Mouse (Mus musculus): Measurements from ENCODE around the gene Cars. TPM values are rescaled to one million over a fixed set of nuclear protein-coding genes. Genes with fewer than 3 reads are reported as not detected.
"Not testable (repeated sequence)": the region's sequence is repeated elsewhere in the genome, so short reads cannot be mapped to it uniquely, and the experiment has no call there.

Cars gene
- polyA plus RNA-seq, 1 experiment, result 15.3 TPM

GRCm38 (mm10) chr7:143549588-143550220 lies 50.2 kb downstream of the Cars start:
- Histone ChIP-seq H3K4me3 (ENCODE audit: insufficient read depth, low read depth, low read length) (peak overlapping the region; percentile 75), H3K27ac (replicated peaks; ENCODE audit: low read depth, low read length) (peak overlapping the region; percentile 94), H3K4me1 (ENCODE audit: control insufficient read depth, insufficient read depth, insufficient read length, low read length) (no peaks in the 10 kb centered on the region; the same call in 1 of the 2 replicates)

- Histone ChIP-seq H3K4me1 (ENCODE audit: control insufficient read depth, insufficient read depth, insufficient read length, low read length) (no peaks in the 10 kb centered on the region; the same call in 1 of the 2 replicates), H3K4me3 (ENCODE audit: insufficient read depth, low read depth, low read length) (peak within 1 kb of the TSS; percentile 88), H3K27ac (replicated peaks; ENCODE audit: low read depth, low read length) (peak within 1 kb of the TSS; percentile 94)
Observed at GRCm38 (mm10) chr7:143548976-143549457, 50.9 kb downstream of the Cars start, which contains the start of gene Nap1l4. TSS of gene Nap1l4 (minus strand) at chr7:143549106.

GRCm38 (mm10) chr7:143548231-143548961 lies 51.5 kb downstream of the Cars start:
- peaks cover 3% of the 10 kb centered on the region; the same call in 1 of the 2 replicates for H3K4me1 ChIP-seq (ENCODE audit: control insufficient read depth, insufficient read depth, insufficient read length, low read length)
- H3K27ac ChIP-seq (replicated peaks; ENCODE audit: low read depth, low read length), result peak overlapping the region; percentile 92
- H3K4me3 ChIP-seq (ENCODE audit: insufficient read depth, low read depth, low read length), result peak overlapping the region; percentile 88

- Histone ChIP-seq H3K27ac (replicated peaks; ENCODE audit: low read depth, low read length) (no peak overlapping the region), H3K4me3 (ENCODE audit: insufficient read depth, low read depth, low read length) (no peak overlapping the region), H3K4me1 (ENCODE audit: control insufficient read depth, insufficient read depth, insufficient read length, low read length) (peaks cover 6% of the 10 kb centered on the region; the same call in 1 of the 2 replicates)
Observed at GRCm38 (mm10) chr7:143546554-143546953, 53.3 kb downstream of the Cars start.

- Histone ChIP-seq H3K27ac (replicated peaks; ENCODE audit: low read depth, low read length) (no peak overlapping the region), H3K4me3 (ENCODE audit: insufficient read depth, low read depth, low read length) (no peak overlapping the region), H3K4me1 (ENCODE audit: control insufficient read depth, insufficient read depth, insufficient read length, low read length) (peaks cover 6% of the 10 kb centered on the region; the same call in 1 of the 2 replicates)
Observed at GRCm38 (mm10) chr7:143544368-143544767, 55.5 kb downstream of the Cars start.

GRCm38 (mm10) chr7:143538671-143539070 lies 61.2 kb downstream of the Cars start:
- Histone ChIP-seq H3K27ac (replicated peaks; ENCODE audit: low read depth, low read length) (no peak overlapping the region), H3K4me1 (ENCODE audit: control insufficient read depth, insufficient read depth, insufficient read length, low read length) (peaks cover 12% of the 10 kb centered on the region; the same call in 1 of the 2 replicates), H3K4me3 (ENCODE audit: insufficient read depth, low read depth, low read length) (no peak overlapping the region)

GRCm38 (mm10) chr7:143538229-143538628 lies 61.7 kb downstream of the Cars start:
- H3K4me3 ChIP-seq (ENCODE audit: insufficient read depth, low read depth, low read length), result not testable (repeated sequence)
- Histone ChIP-seq H3K4me1 (ENCODE audit: control insufficient read depth, insufficient read depth, insufficient read length, low read length) (peaks cover 12% of the 10 kb centered on the region; the same call in 1 of the 2 replicates), H3K27ac (replicated peaks; ENCODE audit: low read depth, low read length) (peak overlapping the region; percentile 39; the same call in 1 of the 2 replicates)

- Histone ChIP-seq H3K4me3 (ENCODE audit: insufficient read depth, low read depth, low read length) (no peak overlapping the region), H3K27ac (replicated peaks; ENCODE audit: low read depth, low read length) (peak overlapping the region; percentile 72), H3K4me1 (ENCODE audit: control insufficient read depth, insufficient read depth, insufficient read length, low read length) (peaks cover 9% of the 10 kb centered on the region; the same call in 1 of the 2 replicates)
Observed at GRCm38 (mm10) chr7:143536251-143536650, 63.6 kb downstream of the Cars start.

GRCm38 (mm10) chr7:143533284-143533683 lies 66.6 kb downstream of the Cars start:
- Histone ChIP-seq H3K4me3 (ENCODE audit: insufficient read depth, low read depth, low read length) (no peak overlapping the region), H3K27ac (replicated peaks; ENCODE audit: low read depth, low read length) (no peak overlapping the region), H3K4me1 (ENCODE audit: control insufficient read depth, insufficient read depth, insufficient read length, low read length) (peaks cover 9% of the 10 kb centered on the region; the same call in 1 of the 2 replicates)

- Histone ChIP-seq H3K4me1 (ENCODE audit: control insufficient read depth, insufficient read depth, insufficient read length, low read length) (peaks cover 7% of the 10 kb centered on the region; the same call in 1 of the 2 replicates), H3K4me3 (ENCODE audit: insufficient read depth, low read depth, low read length) (no peak overlapping the region), H3K27ac (replicated peaks; ENCODE audit: low read depth, low read length) (no peak overlapping the region)
Observed at GRCm38 (mm10) chr7:143532410-143532809, 67.5 kb downstream of the Cars start.

- Histone ChIP-seq H3K4me1 (ENCODE audit: control insufficient read depth, insufficient read depth, insufficient read length, low read length) (no peaks in the 10 kb centered on the region), H3K27ac (replicated peaks; ENCODE audit: low read depth, low read length) (no peak overlapping the region), H3K4me3 (ENCODE audit: insufficient read depth, low read depth, low read length) (no peak overlapping the region)
Observed at GRCm38 (mm10) chr7:143519333-143519732, 80.6 kb downstream of the Cars start.

GRCm38 (mm10) chr7:143514416-143514768 lies 85.5 kb downstream of the Cars start:
- H3K4me3 ChIP-seq (ENCODE audit: insufficient read depth, low read depth, low read length), result no peak overlapping the region
- no peak overlapping the region for H3K27ac ChIP-seq (replicated peaks; ENCODE audit: low read depth, low read length)
- no peaks in the 10 kb centered on the region for H3K4me1 ChIP-seq (ENCODE audit: control insufficient read depth, insufficient read depth, insufficient read length, low read length)

- H3K27ac ChIP-seq (replicated peaks; ENCODE audit: low read depth, low read length), result no peak overlapping the region
- H3K4me1 ChIP-seq (ENCODE audit: control insufficient read depth, insufficient read depth, insufficient read length, low read length), result no peaks in the 10 kb centered on the region
- no peak overlapping the region for H3K4me3 ChIP-seq (ENCODE audit: insufficient read depth, low read depth, low read length)
Observed at GRCm38 (mm10) chr7:143513763-143514415, 86.0 kb downstream of the Cars start.

GRCm38 (mm10) chr7:143511335-143511712 lies 88.6 kb downstream of the Cars start:
- H3K4me1 ChIP-seq (ENCODE audit: control insufficient read depth, insufficient read depth, insufficient read length, low read length), result no peaks in the 10 kb centered on the region
- no peak overlapping the region for H3K27ac ChIP-seq (replicated peaks; ENCODE audit: low read depth, low read length)
- H3K4me3 ChIP-seq (ENCODE audit: insufficient read depth, low read depth, low read length), result no peak overlapping the region

Data from brown adipose tissue, adult 24 weeks (tissue).